Mouse (Mus musculus) adrenal gland, postnatal 25 days (tissue): ENCODE data around the gene Twnk. TPM values are rescaled to one million over a fixed set of nuclear protein-coding genes. Genes with fewer than 3 reads are reported as not detected.

Experiments used
- DNase-seq: peaks from one replicate; pipeline ENCODE4 v3.0.0; 2021; ENCODE audit warnings: mixed read lengths
- total RNA-seq: library from RNA; stranded (reverse); gene quantifications from 2 replicates; pipeline ENCODE4 v1.2.3, GENCODE M21; 2021

The Twnk gene
- total RNA-seq, 1 experiment from 2014 or later, result 39.3 TPM

GRCm38 (mm10) chr19:45048644-45049365, 43.3 kb downstream of the Twnk start:
- no peak for DNase-seq

GRCm38 (mm10) chr19:45049523-45049922, 44.1 kb downstream of the Twnk start:
- DNase-seq, result no peak

DNA sequence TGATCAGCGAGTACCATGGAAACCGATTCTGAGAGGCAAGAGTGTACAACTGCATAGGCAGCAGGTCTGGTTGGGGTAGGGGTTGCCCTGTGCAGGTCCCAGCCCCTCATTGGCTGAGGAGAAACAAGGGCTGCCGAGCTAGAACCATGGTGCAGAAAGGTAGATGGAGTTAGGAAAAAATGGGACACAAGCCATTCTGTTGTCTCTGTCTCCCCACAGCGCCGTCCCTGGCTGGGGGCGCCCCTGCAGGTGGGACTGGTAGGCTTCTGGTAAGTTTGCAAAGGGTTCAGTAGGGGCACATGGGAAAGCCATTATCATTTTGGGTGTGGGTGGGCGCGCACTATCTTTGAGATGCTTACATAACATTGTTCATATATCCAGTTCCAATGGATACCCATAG, 48.0 kb downstream of the Twnk start:
- DNase-seq, result no peak

DNA sequence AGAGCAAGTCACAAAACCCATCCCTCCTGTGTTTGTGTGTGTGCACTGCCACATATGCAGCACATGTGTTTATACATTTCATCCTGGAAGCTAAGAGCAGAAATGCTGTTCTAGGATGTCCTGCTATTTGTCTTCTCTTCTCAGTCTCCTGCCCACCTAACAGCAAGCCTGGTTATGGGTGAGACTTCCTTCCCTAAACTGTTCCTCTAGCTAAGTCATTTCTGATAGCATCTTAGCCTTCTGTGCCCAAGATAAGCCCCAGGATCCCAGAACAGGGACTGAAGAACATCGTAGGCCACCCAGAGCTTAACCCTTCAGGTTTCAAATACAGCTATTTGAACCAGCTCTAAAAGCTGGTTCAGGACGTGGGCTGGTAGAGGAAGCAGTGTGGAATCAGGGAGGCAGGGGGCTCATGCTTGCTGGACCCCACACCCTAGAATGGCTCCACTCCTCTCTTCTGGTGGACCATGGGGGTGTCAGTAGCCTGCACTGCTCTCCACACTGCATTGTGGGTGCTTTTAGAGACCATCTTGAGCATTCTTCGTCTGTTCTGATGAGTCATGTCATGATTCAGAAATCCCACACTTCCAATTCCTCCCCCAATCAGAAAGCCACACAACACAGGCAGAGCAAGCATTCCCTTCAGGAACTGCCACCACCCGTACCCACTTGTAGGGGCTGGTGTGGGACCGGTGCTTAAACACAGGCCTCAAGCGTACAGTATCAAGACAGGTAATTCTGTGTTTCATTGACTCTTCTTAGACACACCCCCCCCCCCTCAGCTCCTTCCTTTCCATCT, 49.6 kb downstream of the Twnk start:
- no peak for DNase-seq

DNA sequence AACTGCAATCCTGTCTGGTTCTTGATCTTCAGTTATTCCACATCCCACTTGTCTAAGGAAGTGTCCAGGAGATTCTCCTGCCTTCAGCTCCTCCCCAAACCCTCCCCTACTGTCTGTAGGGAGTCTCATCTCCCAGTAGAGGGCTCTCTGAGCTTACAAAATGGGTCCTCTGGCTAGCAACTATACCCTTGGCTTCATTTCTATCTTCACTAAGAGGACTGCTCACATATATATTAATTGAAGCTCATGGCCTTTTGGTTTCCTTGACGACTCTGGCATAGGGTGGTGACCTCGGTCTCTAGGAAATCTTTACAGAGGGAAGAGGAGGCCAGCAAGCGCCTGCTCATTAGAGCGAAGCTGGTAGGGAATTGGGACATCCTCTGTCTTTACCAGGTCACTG, 50.9 kb downstream of the Twnk start:
- no peak for DNase-seq

DNA sequence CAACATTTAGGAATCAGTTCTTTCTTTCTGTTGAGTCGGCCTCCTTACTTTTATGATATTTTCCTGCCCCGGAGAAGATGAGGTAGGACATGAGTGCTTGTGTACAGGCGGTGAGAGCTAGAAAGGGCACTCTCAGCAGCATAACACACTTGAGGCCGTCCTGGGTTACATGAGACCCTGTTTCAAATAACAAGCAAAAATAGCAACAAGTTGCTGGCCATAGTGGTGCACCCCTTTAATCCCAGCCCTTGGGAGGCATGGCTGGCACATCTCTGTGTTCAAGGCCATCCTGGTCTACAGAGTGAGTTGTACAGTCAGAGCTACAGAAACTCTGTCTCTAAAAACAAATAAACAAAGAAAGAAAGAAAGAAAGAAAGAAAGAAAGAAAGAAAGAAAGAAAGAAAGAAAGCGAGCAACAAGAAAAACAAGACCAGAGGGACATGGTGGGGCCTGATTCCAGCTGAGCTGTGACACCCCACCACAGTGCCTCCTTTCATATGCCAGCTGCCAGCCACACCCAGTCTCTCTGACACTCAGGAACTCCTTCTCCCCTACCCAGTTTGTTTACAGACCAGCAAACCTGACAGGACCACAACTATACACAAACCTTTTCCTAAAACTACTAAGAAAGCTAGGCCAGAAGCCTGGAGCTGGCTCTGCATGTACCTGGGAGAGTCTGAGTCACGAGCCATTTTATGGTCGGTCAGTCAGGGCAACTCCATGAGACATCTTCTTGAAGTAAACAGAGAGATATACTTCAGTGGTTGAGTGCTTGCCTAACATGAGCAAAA, 51.6 kb downstream of the Twnk start:
- no peak for DNase-seq

- DNase-seq, result no peak
These were observed 52.3 kb downstream of the Twnk start for GRCm38 (mm10) chr19:45057724-45058112.

DNA sequence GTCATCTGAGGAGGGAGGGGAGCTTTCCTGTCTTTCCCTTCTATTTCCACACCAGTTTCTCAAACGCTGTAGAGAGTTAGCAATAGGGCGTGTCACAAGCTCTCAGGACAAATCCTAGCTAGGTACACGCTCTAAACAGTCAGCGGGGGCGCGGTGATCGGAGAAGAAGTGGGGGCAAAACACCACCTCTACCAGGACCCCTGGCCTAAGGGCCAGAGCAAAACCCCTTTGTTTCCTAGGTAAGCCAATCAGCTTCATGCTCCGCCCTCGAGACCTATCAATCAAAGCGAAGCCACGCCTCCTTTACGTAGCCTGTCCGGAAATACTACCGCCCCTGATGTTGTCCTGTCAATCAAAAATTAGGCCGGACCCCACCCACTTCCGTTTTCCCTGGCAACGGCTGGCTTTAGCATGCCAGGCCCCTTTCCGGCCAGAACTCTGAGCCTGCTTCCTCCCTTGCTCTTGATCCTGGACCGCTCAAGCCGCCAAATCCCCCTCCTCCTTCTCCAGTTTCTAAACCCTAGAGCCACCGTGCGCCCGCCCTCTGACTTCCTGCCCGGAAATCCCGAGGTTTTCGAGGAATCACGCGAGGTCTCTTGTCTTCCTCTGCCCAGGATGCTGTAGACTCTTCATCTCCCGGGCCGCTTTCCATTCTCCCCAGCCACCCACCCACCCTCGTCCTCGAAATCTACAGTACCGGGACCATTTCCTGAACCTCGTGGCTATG, 52.8 kb downstream of the Twnk start:
- peak; percentile 86 for DNase-seq

- no peak for DNase-seq
These were observed 53.4 kb downstream of the Twnk start for GRCm38 (mm10) chr19:45058841-45059240.

Other genes with a start within 250 kb of the Twnk start
- not detected in 2 replicates for gene Pax2, start 249.6 kb upstream of the Twnk start, total RNA-seq
- 23.8 and 30.8 TPM in 2 replicates for gene Slf2, start 74.5 kb upstream of the Twnk start, total RNA-seq
- gene Sema4g, start 16.6 kb upstream of the Twnk start, total RNA-seq, result 7.0 and 8.1 TPM in 2 replicates
- gene Mrpl43, start 779 bp downstream of the Twnk start, total RNA-seq, result 47.9 and 53.7 TPM in 2 replicates
- 83.2 and 101 TPM in 2 replicates for gene Lzts2, start 8.8 kb downstream of the Twnk start, total RNA-seq
- 0.52 TPM in 1 of 2 replicates, not detected in the other for gene Pdzd7, start 40.1 kb downstream of the Twnk start, total RNA-seq
- 49.3 and 65.0 TPM in 2 replicates for gene Sfxn3, start 41.8 kb downstream of the Twnk start, total RNA-seq
- 3.9 and 5.6 TPM in 2 replicates for gene Kazald1, start 69.6 kb downstream of the Twnk start, total RNA-seq
- not detected in 2 replicates for gene Tlx1, start 145.0 kb downstream of the Twnk start, total RNA-seq
- gene Lbx1, start 230.1 kb downstream of the Twnk start, total RNA-seq, result not detected in 2 replicates